Mouse (Mus musculus): ENCODE measurements around the gene Grhl3.

Gene Grhl3

GRCm38 (mm10) chr4:135531771-135532613 lies 41.4 kb downstream of the Grhl3 start:
- no peak for DNase-seq (ENCODE audit: low spot score in 2 of 2)

DNA sequence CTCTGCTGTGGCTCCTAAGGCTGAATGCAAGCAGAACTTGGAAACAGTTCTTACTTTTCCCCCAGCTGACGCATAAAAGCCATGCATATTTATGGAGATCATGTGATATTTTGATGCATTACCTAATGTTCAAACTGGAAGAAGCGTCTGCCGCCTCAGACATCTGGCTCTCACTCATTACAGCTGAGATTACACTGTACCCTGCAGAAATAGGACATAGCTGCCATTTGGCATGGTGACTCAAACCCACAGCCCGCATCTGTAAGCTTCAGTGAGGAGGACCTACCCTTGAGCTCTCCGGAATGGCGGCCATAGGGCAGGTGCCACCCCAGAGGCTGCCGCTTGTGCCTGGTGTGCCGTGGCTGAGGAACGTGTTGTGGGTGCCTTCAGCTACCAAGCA lies 42.2 kb downstream of the Grhl3 start:
- peak; percentile 19 to 25 for DNase-seq (ENCODE audit: low spot score in 2 of 2)

DNA sequence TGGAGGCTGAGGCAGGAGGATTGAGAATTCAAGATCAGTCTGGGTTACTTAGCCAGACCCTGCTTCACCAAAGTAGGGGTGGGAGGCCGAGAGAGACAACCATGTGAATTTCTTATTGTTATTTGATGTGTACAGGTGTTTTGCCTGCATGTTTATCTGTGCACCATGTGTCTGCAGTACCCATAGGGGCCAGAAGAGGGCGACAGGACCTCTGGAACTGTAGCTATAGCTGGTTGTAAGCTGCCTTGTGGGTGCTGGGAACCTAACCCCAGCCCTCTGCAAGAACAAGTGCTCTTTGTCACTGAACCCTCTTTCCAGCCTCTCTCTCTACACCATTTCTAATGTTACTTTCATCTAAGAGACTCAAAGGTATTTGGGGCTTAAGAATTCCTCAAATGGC lies 43.2 kb downstream of the Grhl3 start:
- DNase-seq (ENCODE audit: low spot score in 2 of 2) = no peak

GRCm38 (mm10) chr4:135526039-135526710 lies 47.3 kb downstream of the Grhl3 start:
- no peak for DNase-seq (ENCODE audit: low spot score in 2 of 2)

DNA sequence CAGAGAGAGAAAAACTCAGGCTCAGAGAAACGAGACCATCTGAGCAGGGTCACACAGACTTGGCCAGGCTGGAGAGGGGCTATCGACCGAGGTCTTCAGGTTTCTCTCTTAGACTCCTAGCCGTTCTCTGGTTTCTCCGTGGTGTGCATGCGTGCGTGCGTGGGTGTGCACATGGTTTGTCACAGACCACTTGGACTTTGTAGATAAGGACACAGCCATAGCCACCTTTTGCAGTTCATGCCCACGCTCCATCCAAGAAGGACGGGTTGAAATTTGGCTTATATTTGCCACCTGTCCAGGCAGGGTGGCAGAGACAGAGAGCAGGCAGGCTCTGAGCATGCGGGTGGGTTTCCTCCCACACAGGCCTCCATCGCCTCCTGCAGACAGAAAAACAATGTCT lies 48.4 kb downstream of the Grhl3 start:
- no peak for DNase-seq (ENCODE audit: low spot score in 2 of 2)

- DNase-seq (ENCODE audit: low spot score in 2 of 2) = no peak
Measured at GRCm38 (mm10) chr4:135523939-135524338, 49.5 kb downstream of the Grhl3 start.

DNA sequence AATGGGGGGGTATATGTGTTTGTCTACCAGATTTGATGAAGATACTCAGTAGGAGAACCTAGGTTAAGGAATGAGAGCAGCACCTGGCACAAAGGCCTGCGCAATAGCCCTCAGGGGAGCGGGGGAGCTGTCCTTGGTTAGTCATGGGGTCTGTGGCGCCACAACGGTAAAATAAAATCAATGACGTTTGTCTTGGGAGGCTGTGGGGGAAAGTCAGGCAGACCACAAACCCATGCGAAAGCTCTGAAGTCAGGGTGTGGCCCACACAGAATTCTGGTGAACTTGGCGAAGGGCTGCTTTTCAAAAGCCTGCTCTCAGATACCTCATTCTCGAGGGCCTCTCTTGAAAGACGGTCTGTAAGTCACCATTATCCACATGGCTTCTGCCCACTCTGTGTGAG lies 53.0 kb downstream of the Grhl3 start:
- DNase-seq (ENCODE audit: low spot score in 2 of 2) = no peak

DNA sequence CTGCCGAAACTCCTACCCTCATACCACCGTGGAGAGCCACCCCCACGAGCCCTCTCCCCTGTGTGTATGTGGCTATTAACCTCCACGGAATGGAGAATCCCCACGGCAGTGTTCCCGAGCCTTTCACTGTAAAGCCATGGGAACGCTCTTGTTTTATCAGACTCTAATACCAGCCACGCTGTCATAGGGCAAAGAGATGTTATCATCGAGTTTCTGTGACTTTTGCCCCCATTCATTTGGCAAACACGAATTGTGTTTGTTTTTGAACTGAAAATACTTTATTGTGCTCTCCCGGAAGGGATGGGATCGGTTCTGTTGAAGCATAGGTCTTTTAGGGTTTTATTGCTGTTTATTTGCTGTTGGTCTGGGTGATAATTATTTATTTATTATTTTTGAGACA lies 55.3 kb downstream of the Grhl3 start:
- no peak for DNase-seq (ENCODE audit: low spot score in 2 of 2)

GRCm38 (mm10) chr4:135516351-135517316 lies 56.8 kb downstream of the Grhl3 start:
- DNase-seq (ENCODE audit: low spot score in 2 of 2) = no peak

- no peak for DNase-seq (ENCODE audit: low spot score in 2 of 2)
Measured at GRCm38 (mm10) chr4:135514925-135515324, 58.5 kb downstream of the Grhl3 start.

GRCm38 (mm10) chr4:135513865-135514264 lies 59.6 kb downstream of the Grhl3 start:
- no peak for DNase-seq (ENCODE audit: low spot score in 2 of 2)

DNA sequence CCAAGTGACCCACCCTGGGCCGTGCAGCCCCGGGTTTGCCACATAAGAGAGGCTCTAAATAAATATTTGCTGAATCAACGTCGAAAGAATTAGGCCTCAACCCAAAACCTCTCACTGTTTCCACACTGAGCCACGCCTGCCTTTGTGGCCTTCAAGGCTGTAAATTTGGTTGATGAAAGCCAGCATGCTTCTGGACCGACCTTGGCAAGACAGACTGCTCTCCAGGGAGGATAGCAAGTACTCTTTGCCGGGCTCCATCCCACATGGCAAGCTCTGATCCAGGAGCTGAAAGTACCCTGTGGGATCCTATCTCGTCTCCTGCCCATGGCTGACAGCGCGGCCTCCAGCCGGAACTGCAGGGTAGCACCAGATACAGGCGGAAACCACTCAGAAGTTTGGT lies 63.9 kb downstream of the Grhl3 start:
- no peak for DNase-seq (ENCODE audit: low spot score in 2 of 2)

DNA sequence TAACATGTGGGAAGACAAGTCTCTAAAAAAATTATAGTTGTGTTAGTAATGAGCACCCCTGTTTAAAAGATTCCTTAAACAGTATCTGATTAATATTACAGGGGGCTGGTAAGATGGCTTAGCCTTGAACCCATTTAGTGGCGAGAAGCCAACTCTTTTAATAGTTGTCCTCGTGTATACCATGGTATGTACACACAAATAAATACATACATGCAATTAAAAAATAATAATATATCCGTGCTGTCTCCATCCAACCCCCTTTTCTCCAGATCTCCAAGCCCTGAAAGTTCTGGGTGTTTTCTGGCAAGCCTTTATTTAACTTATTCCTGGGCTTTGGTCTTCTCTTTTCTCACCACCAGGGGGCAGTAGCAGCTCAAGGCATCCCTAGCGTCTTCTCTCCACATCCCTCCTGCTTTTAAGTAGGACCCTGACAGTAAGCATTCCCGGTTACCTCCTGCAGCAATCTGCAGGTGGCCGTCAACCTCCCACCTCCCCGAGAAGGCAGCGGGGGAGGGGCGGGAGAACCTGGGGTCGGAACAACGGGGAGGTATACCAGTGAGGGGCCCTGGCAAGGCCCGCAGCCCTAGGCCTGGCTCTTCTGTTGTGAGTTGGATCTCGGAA lies 64.9 kb downstream of the Grhl3 start:
- DNase-seq (ENCODE audit: low spot score in 2 of 2) = peak; percentile 58 to 74

- DNase-seq (ENCODE audit: low spot score in 2 of 2) = peak; percentile 51 to 65
Measured at GRCm38 (mm10) chr4:135507547-135508350, 65.7 kb downstream of the Grhl3 start.

DNA sequence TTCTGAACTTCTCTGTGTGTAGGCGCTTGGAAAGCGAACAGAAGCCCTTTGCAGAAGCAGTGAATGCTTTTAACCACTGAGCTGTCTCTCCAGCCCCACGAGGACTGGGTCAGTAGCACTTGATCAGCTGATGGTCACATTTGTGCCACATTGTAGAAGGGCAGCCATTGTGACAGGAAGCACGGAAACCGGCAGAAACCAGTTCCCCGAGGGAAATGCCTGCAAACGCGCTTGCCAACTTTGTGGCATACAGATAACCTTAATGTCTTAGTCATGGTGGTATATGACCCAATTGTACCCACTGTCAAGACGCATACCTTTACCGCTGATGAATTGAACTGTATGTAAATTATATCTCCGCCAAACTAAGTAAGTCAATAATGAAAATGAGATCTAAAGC lies 67.6 kb downstream of the Grhl3 start:
- DNase-seq (ENCODE audit: low spot score in 2 of 2) = no peak

DNA sequence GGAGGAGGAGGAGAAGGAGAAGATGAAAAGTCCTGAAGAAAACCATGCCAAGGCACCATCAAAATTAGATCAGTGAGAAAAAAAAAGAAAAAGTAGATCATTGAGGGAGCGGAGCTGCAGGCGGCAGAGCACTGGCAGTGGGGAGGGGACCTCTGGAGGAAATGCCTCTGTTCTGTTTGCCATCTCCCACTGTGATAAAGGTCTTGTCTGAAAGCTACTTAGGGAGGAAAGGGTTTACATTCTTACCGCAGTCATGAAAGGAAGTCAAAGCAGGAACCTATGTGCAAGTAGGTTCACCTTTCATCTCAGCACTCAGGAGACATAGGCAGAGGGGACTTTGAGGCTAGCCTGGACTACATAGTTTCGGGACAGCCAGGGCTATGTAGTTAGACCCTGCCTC lies 71.8 kb downstream of the Grhl3 start:
- no peak for DNase-seq (ENCODE audit: low spot score in 2 of 2)

- no peak for DNase-seq (ENCODE audit: low spot score in 2 of 2)
Measured at GRCm38 (mm10) chr4:135499831-135500230, 73.6 kb downstream of the Grhl3 start.

DNA sequence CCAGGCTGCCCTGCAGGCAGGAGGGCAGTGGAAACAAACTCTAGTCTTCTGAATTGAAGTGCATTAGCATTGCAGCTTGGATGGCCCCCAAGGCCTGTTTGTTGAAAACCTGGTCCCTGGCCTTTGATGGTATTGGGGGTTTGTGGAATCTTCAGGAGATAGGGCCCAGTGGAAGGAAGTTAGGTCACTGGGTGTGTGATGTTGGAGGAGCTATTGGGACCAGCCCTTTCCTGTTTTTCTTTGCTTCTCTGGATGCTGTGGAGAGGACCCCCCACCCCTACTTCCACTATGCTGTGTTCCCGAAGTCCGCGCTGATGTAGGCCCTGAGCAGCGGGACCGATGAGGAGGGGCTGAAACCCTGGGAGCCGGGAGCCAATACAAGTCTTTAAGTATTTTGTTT lies 75.3 kb downstream of the Grhl3 start:
- no peak for DNase-seq (ENCODE audit: low spot score in 2 of 2)

DNA sequence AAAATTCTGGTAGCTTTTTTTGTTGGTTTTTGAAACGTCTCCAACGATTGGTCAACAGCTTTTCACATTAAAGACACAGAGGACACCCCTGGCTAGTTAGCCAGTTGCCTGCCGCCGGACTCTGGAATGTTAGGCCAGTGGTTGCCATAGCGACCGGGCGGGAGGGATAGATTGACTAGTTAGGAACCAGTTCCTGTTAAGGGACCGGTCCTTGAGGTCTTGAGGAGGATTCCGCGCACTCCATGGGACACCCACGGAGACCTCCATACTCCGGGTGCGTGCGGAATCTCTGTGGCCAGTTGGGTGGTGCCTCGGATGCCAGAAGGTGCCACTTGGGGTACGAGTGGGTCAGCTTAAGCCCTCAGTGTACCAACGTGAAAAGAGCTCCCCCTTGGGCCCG lies 77.6 kb downstream of the Grhl3 start:
- no peak for DNase-seq (ENCODE audit: low spot score in 2 of 2)

DNA sequence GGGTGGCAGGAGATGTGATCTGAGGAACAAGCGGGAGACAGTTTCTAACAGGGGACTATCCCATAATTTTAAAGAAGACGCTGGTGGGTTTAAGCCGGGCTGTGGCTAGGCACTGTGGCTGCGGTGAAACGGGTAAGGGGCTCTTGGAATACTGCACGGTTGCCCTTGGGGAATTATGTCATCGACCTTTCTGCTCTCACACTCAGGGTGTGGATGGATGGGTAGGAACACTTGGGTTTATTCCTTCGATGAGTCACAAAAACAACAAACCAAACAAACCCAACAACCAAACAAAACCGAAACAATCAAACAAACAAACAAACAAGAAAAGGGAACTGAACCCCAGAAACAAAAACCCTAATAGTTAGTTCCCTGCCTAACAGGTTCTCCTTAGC lies 78.0 kb downstream of the Grhl3 start:
- DNase-seq (ENCODE audit: low spot score in 2 of 2) = no peak
